Mouse (Mus musculus): ENCODE measurements around the gene Elavl3. TPM values are rescaled to one million over a fixed set of nuclear protein-coding genes. Genes with fewer than 3 reads are reported as not detected.

The Elavl3 gene
- polyA plus RNA-seq, 1 experiment from 2014 or later, result 8.2 TPM

- WGBS, result 40% methylated on average over 7 of the region's 7 CpGs
- Histone ChIP-seq H3K27ac (replicated peaks) (peak overlapping the region; percentile 60; the same call in 1 of the 2 replicates), H3K4me3 (no peak overlapping the region), H3K36me3 (replicated peaks) (peaks cover 37% of the 10 kb centered on the region), H3K9me3 (no peaks in the 10 kb centered on the region), H3K4me1 (peaks cover 40% of the 10 kb centered on the region), H3K27me3 (replicated peaks; ENCODE audit: low read depth, poor library complexity, severe bottlenecking) (no peaks in the 10 kb centered on the region)
- peak; percentile 40 for DNase-seq (ENCODE audit: low spot score)
These were observed 23.4 kb downstream of the Elavl3 start for GRCm38 (mm10) chr9:22028467-22028866.

DNA sequence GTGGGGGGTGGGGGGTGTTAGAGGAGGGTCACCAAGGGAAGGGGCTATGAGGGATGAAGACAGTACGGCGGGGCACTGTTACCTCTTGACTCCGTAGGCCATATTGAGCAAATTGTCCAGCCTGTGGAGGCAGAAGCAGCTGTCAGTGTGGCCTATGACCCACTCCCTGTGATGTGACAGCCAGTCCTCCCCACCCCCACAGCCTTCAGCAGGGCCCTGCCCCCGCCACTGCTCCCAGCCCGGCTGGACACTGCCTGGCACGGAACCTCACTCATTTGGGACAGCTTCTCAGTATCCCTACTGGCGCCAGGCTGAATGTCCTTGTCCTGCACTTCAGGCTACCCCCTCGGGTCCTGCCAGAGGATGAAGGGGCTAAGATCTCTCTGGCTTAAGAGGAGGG lies 27.2 kb downstream of the Elavl3 start:
- Histone ChIP-seq H3K27ac (replicated peaks) (0 out of 2 replicates have a peak overlapping the region, but pooled peaks have one; percentile 35), H3K9me3 (no peaks in the 10 kb centered on the region), H3K4me1 (peaks cover 39% of the 10 kb centered on the region), H3K27me3 (replicated peaks; ENCODE audit: low read depth, poor library complexity, severe bottlenecking) (no peaks in the 10 kb centered on the region), H3K36me3 (replicated peaks) (peaks cover 13% of the 10 kb centered on the region), H3K4me3 (no peak overlapping the region)
- WGBS, result 47% methylated on average over 8 of the region's 8 CpGs
- no peak for DNase-seq (ENCODE audit: low spot score)

- H3K27ac ChIP-seq (replicated peaks), result no peak overlapping the region
- peaks cover 14% of the 10 kb centered on the region for H3K4me1 ChIP-seq
- H3K4me3 ChIP-seq, result no peak overlapping the region
- no peak for DNase-seq (ENCODE audit: low spot score)
- peaks cover 43% of the 10 kb centered on the region for H3K36me3 ChIP-seq (replicated peaks)
- H3K9me3 ChIP-seq, result no peaks in the 10 kb centered on the region
- no peaks in the 10 kb centered on the region for H3K27me3 ChIP-seq (replicated peaks; ENCODE audit: low read depth, poor library complexity, severe bottlenecking)
- 84% methylated on average over 7 of the region's 7 CpGs for WGBS
These were observed 34.5 kb downstream of the Elavl3 start for GRCm38 (mm10) chr9:22017208-22017825.

GRCm38 (mm10) chr9:22016245-22016644 lies 35.6 kb downstream of the Elavl3 start:
- no peak overlapping the region for H3K27ac ChIP-seq (replicated peaks)
- no peaks in the 10 kb centered on the region for H3K27me3 ChIP-seq (replicated peaks; ENCODE audit: low read depth, poor library complexity, severe bottlenecking)
- 71% methylated on average over 10 of the region's 10 CpGs for WGBS
- DNase-seq (ENCODE audit: low spot score), result no peak
- no peak overlapping the region for H3K4me3 ChIP-seq
- no peaks in the 10 kb centered on the region for H3K9me3 ChIP-seq
- H3K4me1 ChIP-seq, result peaks cover 14% of the 10 kb centered on the region
- peaks cover 54% of the 10 kb centered on the region for H3K36me3 ChIP-seq (replicated peaks)

DNA sequence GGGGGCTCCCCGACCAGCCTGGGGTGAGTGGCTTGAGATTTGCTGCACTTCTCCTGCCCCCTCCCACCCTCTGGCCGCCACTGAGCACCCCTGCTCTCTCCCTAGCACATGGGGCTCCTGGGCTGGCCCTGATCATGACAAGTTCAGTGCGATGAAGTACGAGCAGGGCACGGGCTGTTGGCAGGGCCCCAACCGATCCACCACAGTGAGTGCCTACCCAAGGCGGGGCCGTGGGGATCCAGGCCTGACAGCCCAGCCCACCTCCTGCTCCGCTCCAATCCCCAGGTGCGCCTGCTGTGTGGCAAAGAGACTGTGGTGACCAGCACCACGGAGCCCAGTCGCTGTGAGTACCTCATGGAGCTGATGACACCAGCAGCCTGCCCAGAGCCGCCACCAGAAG lies 39.1 kb downstream of the Elavl3 start:
- H3K4me1 ChIP-seq, result peaks cover 10% of the 10 kb centered on the region
- no peaks in the 10 kb centered on the region for H3K27me3 ChIP-seq (replicated peaks; ENCODE audit: low read depth, poor library complexity, severe bottlenecking)
- no peak overlapping the region for H3K27ac ChIP-seq (replicated peaks)
- H3K36me3 ChIP-seq (replicated peaks), result peaks cover 82% of the 10 kb centered on the region
- DNase-seq (ENCODE audit: low spot score), result no peak
- 92% methylated on average over 13 of the region's 13 CpGs for WGBS
- no peak overlapping the region for H3K4me3 ChIP-seq
- H3K9me3 ChIP-seq, result no peaks in the 10 kb centered on the region

DNA sequence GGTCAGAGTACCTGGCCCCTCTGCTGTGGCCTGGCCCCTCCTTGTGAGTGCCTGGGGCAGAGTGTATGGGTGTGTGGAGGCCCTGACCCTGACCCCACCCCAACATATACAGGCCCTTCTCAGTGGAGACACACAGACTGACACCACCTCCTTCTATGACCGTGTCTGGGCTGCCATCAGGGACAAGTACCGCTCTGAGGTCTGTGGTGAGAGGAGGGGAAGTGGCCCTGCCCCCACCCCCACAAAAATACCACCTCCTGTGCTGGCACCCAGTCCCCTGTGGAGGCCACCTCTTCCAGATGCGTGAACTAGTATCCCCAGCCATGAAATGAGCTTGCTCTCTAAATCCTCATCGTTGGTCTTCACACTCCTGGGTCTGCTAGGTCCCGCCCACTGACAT lies 40.8 kb downstream of the Elavl3 start:
- peaks cover 16% of the 10 kb centered on the region for H3K4me1 ChIP-seq
- 94% methylated on average over 5 of the region's 5 CpGs for WGBS
- H3K27ac ChIP-seq (replicated peaks), result no peak overlapping the region
- DNase-seq (ENCODE audit: low spot score), result no peak
- H3K36me3 ChIP-seq (replicated peaks), result peaks cover 94% of the 10 kb centered on the region
- H3K27me3 ChIP-seq (replicated peaks; ENCODE audit: low read depth, poor library complexity, severe bottlenecking), result no peaks in the 10 kb centered on the region
- H3K4me3 ChIP-seq, result no peak overlapping the region
- H3K9me3 ChIP-seq, result no peaks in the 10 kb centered on the region

GRCm38 (mm10) chr9:22004546-22004945 lies 47.3 kb downstream of the Elavl3 start:
- H3K27ac ChIP-seq (replicated peaks), result no peak overlapping the region
- peaks cover 59% of the 10 kb centered on the region for H3K36me3 ChIP-seq (replicated peaks)
- no peaks in the 10 kb centered on the region for H3K9me3 ChIP-seq
- DNase-seq (ENCODE audit: low spot score), result no peak
- H3K4me1 ChIP-seq, result peaks cover 38% of the 10 kb centered on the region
- WGBS, result 93% methylated on average over 12 of the region's 12 CpGs
- H3K27me3 ChIP-seq (replicated peaks; ENCODE audit: low read depth, poor library complexity, severe bottlenecking), result no peaks in the 10 kb centered on the region
- 0 out of 2 replicates have a peak overlapping the region, but pooled peaks have one; percentile 87 for H3K4me3 ChIP-seq

- under 1% methylated on average over 18 of the region's 18 CpGs for WGBS
- peak; percentile 69 for DNase-seq (ENCODE audit: low spot score)
- H3K27ac ChIP-seq (replicated peaks), result peak overlapping the region; percentile 83
- H3K9me3 ChIP-seq, result no peaks in the 10 kb centered on the region
- peaks cover 38% of the 10 kb centered on the region for H3K4me1 ChIP-seq
- peak overlapping the region; percentile 87 for H3K4me3 ChIP-seq
- peaks cover 4% of the 10 kb centered on the region for H3K27me3 ChIP-seq (replicated peaks; ENCODE audit: low read depth, poor library complexity, severe bottlenecking)
- H3K36me3 ChIP-seq (replicated peaks), result peaks cover 45% of the 10 kb centered on the region
These were observed 48.7 kb downstream of the Elavl3 start for GRCm38 (mm10) chr9:22003163-22003554.

DNA sequence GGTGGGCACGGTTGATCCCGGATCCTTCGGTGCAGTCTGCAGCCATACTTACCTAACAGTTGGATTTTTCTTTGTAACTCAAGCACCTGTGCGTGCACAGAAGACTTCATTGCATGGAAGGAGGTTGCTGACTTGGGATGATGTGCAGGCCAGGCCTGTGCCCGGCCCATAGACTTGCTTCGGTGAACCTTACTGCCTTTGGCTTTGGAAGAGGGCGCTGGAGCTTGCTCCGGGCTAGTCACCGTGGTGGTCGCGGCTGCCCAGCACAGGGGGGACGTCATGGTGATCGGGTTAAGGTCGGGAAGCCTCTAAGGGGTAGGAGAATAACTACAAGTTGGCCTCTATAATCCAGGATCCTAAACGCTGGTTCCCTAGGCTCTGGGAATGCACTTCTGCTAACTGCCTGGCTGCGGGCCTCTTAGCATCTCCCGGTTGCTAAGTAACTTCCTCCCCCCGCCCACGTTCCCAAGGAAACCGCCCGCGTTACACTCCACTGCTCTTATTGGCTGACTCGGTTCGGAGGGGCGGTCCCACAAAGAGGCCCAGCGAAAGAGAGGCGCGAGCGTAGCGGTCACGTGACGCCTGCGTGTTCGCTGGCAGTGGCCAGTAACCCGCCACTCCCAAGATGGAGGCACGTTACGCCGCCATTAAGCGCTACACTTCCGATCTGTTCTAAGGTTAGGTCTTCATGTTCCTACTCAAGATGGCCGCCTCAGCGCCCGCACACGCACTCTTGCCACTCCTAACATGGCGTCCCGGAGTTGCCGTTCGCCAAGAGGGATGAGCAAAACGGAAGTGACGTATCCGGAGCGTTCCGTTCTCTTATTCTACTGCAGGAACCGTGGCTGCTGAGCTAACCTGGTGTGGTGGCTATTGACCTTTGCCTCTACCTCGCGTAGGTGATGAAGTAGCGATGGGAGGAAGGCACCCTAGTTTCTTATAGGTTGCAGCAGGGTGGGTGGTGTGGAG lies 49.3 kb downstream of the Elavl3 start, which contains the start of the genes Ccdc151 and Prkcsh:
TSS of gene Ccdc151 (minus strand) at position 441 of the 969 bp plus-strand sequence.
TSS of gene Prkcsh (plus strand) at position 613 of the 969 bp plus-strand sequence.
- 6% methylated on average over 57 of the region's 57 CpGs for WGBS
- H3K4me3 ChIP-seq, result peak within 1 kb of the TSS; percentile 87
- DNase-seq (ENCODE audit: low spot score), result peak; percentile 99
- peaks cover 36% of the 10 kb centered on the region for H3K4me1 ChIP-seq
- H3K36me3 ChIP-seq (replicated peaks), result peaks cover 38% of the 10 kb centered on the region
- no peaks in the 10 kb centered on the region for H3K9me3 ChIP-seq
- peaks cover 5% of the 10 kb centered on the region for H3K27me3 ChIP-seq (replicated peaks; ENCODE audit: low read depth, poor library complexity, severe bottlenecking)
- peak within 1 kb of the TSS; percentile 83 for H3K27ac ChIP-seq (replicated peaks)

DNA sequence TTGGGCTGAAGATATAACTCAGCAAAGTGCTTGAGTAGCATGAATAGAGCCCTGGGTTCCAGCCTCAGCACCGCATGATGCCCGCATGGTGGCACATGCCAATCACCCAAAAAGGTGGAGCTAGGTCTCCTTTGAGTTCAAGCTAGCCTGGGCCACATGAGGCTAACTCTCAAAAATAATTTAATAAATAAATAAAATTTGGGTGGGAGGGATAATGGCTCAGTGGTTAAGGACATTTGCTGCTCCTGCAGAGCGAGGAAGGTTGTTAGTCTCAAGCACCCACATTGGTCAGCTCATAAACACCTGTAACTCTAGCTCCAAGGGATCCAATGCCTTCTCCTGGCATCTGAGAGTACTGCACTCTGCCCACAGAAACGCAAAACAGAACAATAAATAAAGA lies 50.2 kb downstream of the Elavl3 start:
- no peak overlapping the region for H3K27ac ChIP-seq (replicated peaks)
- peaks cover 28% of the 10 kb centered on the region for H3K4me1 ChIP-seq
- peaks cover 13% of the 10 kb centered on the region for H3K27me3 ChIP-seq (replicated peaks; ENCODE audit: low read depth, poor library complexity, severe bottlenecking)
- DNase-seq (ENCODE audit: low spot score), result no peak
- 89% methylated on average over 4 of the region's 4 CpGs for whole genome bisulfite sequencing
- peak overlapping the region; percentile 87; the same call in 1 of the 2 replicates for H3K4me3 ChIP-seq
- no peaks in the 10 kb centered on the region for H3K9me3 ChIP-seq
- peaks cover 30% of the 10 kb centered on the region for H3K36me3 ChIP-seq (replicated peaks)

DNA sequence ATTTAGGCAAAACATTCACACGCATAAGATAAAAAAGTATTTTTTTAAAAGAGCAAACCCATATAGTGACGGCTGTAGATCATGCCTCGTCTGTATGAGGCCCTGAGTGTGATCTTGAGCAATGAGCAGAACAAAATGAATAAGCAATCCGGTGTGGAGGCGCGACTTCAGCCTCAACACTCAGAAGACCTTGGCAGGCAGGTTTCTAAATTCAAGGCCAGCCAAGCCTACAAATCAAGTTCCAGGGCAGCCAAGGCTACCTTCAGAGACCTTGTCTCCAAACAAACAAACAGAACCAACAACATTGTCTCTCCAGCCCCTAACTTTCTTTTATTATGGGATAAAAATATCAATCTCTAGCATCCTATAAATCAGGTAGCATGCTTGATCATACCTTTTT lies 51.5 kb downstream of the Elavl3 start:
- Histone ChIP-seq H3K4me3 (no peak overlapping the region), H3K9me3 (no peaks in the 10 kb centered on the region), H3K36me3 (replicated peaks) (peaks cover 16% of the 10 kb centered on the region), H3K27ac (replicated peaks) (no peak overlapping the region), H3K27me3 (replicated peaks; ENCODE audit: low read depth, poor library complexity, severe bottlenecking) (peaks cover 13% of the 10 kb centered on the region), H3K4me1 (peaks cover 28% of the 10 kb centered on the region)
- 94% methylated on average over 6 of the region's 6 CpGs for WGBS
- DNase-seq (ENCODE audit: low spot score), result no peak

GRCm38 (mm10) chr9:21996178-21996867 lies 55.5 kb downstream of the Elavl3 start:
- DNase-seq (ENCODE audit: low spot score), result no peak
- no peaks in the 10 kb centered on the region for H3K36me3 ChIP-seq (replicated peaks)
- H3K4me3 ChIP-seq, result no peak overlapping the region
- H3K27me3 ChIP-seq (replicated peaks; ENCODE audit: low read depth, poor library complexity, severe bottlenecking), result peaks cover 35% of the 10 kb centered on the region
- 90% methylated on average over 3 of the region's 3 CpGs for WGBS
- no peak overlapping the region for H3K27ac ChIP-seq (replicated peaks)
- H3K9me3 ChIP-seq, result no peaks in the 10 kb centered on the region
- H3K4me1 ChIP-seq, result no peaks in the 10 kb centered on the region

Measured in embryonic facial prominence, embryonic 10.5 days (tissue).